Mouse (Mus musculus) hindbrain, embryonic 15.5 days (tissue): Measurements from ENCODE around the gene Samd4b. TPM values are rescaled to one million over a fixed set of nuclear protein-coding genes. Genes with fewer than 3 reads are reported as not detected.
"Not testable (repeated sequence)": the region's sequence is repeated elsewhere in the genome, so short reads cannot be mapped to it uniquely, and the experiment has no call there.

Experiments used
- ATAC-seq: fragments of 200-750 bp; cut with Nextera tagmentation; 2 replicates; pipeline ENCODE4 v1.8.0; 2017; ENCODE audit warnings: low read depth, moderate number of reproducible peaks, moderate TSS enrichment; ENCODE audit not compliant: low FRiP score
- H3K27ac ChIP-seq: fragments of 300-500 bp; sonication (generic); replicated peaks from 2 replicates; pipeline ENCODE4 v1.5.1; 2015; ENCODE audit warnings: mild to moderate bottlenecking, inconsistent platforms
- H3K27me3 ChIP-seq: fragments of 300-500 bp; sonication (generic); 2 replicates; pipeline ENCODE4 v1.6.1; 2015; ENCODE audit warnings: control low read depth, inconsistent platforms
- H3K36me3 ChIP-seq: fragments of 300-500 bp; sonication (generic); 2 replicates; pipeline ENCODE4 v1.6.1; 2015; ENCODE audit warnings: control low read depth, inconsistent platforms
- H3K4me1 ChIP-seq: fragments of 300-500 bp; sonication (generic); replicated peaks from 2 replicates; pipeline ENCODE4 v1.6.1; 2015; ENCODE audit warnings: control low read depth, inconsistent platforms
- H3K4me2 ChIP-seq: fragments of 300-500 bp; sonication (generic); 2 replicates; pipeline ENCODE4 v1.6.1; 2015; ENCODE audit warnings: moderate library complexity, mild to moderate bottlenecking, inconsistent platforms
- H3K4me3 ChIP-seq: fragments of 300-500 bp; sonication (generic); 2 replicates; pipeline ENCODE4 v1.5.1; 2015; ENCODE audit warnings: mild to moderate bottlenecking, inconsistent platforms
- H3K9ac ChIP-seq: fragments of 300-500 bp; sonication (generic); 2 replicates; pipeline ENCODE4 v1.6.1; 2015; ENCODE audit warnings: inconsistent platforms
- H3K9me3 ChIP-seq: fragments of 300-500 bp; sonication (generic); 2 replicates; pipeline ENCODE4 v1.6.1; 2016; ENCODE audit warnings: control low read depth, inconsistent platforms
- WGBS: fragments of 180-500 bp; shearing (Covaris S2); methylation state at CpG from one replicate; pipeline ENCODE4 v1.1.7; 2015; 5-methylcytosine and 5-hydroxymethylcytosine counted together
- polyA plus RNA-seq: library from polyadenylated mRNA; unstranded; fragments of >200 nt; fragmentation: Nextera tagmentation; extraction: Ambion mirVana; gene quantifications from 2 replicates; pipeline ENCODE4 v1.2.1, GENCODE M21; 2015

The Samd4b gene
- polyA plus RNA-seq, 1 experiment from 2014 or later, result 28.1 TPM

DNA sequence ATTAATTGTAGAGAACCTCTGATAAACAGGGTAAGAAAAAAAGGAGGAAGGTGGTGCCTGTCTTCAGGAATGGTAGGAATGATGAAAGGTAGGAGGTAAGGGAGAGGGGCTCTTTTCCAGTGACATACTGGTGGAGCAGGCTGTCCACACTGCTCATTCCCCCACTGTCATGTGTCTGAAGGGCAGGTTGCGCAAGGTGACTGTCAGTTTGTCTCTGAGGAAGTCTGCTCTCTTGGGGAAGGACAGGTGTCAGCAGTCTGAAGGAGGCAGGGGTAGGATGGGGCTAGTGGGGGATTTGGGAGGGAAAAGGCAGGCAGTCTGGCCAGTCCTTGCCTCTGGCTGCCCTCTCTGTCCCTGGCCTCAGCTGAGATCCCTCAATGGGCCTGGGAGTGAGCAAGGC, 196.9 kb downstream of the Samd4b start:
- Histone ChIP-seq H3K4me1 (no peaks in the 10 kb centered on the region), H3K9ac (no peak overlapping the region)
- WGBS, result 100% methylated on average over 1 of the region's 1 CpGs

GRCm38 (mm10) chr7:28398696-28399340, 199.1 kb downstream of the Samd4b start:
- no peak for ATAC-seq

More for the DNA sequence above, 196.9 kb downstream of the Samd4b start:
- Histone ChIP-seq H3K4me2 (no peak overlapping the region), H3K36me3 (peaks cover 93% of the 10 kb centered on the region), H3K4me3 (no peak overlapping the region), H3K27ac (no peak overlapping the region), H3K27me3 (no peaks in the 10 kb centered on the region), H3K9me3 (no peaks in the 10 kb centered on the region)
- ATAC-seq, result no peak

DNA sequence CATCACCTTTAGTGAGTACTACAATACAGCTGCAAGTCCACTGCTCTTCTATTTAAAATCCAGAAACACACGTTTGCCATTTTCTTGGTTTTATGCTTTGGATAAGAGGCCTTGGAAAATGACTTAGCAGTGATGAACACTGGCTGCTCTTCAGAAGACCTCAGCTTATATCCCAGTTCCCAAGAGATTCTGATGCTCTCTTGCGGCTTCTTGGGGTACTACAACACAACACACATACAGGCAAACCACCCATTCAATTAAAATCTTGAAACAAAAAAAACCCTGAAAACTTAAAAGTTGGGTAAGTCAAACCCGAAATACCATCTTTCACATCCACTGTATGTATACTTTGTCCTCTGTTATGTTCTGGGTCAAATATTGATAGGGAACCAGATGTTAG, 199.9 kb downstream of the Samd4b start:
- Histone ChIP-seq H3K9ac (no peak overlapping the region), H3K4me3 (no peak overlapping the region), H3K36me3 (peaks cover 71% of the 10 kb centered on the region), H3K4me1 (peaks cover 15% of the 10 kb centered on the region), H3K4me2 (no peak overlapping the region), H3K27ac (no peak overlapping the region), H3K9me3 (no peaks in the 10 kb centered on the region), H3K27me3 (no peaks in the 10 kb centered on the region)
- 68% methylated on average over 3 of the region's 3 CpGs for WGBS
- ATAC-seq, result no peak

More at GRCm38 (mm10) chr7:28398696-28399340, 199.1 kb downstream of the Samd4b start:
- Histone ChIP-seq H3K4me3 (no peak overlapping the region), H3K9me3 (no peaks in the 10 kb centered on the region), H3K27ac (no peak overlapping the region), H3K9ac (no peak overlapping the region), H3K27me3 (no peaks in the 10 kb centered on the region), H3K36me3 (peaks cover 80% of the 10 kb centered on the region), H3K4me1 (peaks cover 10% of the 10 kb centered on the region), H3K4me2 (no peak overlapping the region)
- 92% methylated on average over 10 of the region's 10 CpGs for WGBS

- Histone ChIP-seq H3K9me3 (no peaks in the 10 kb centered on the region), H3K9ac (no peak overlapping the region), H3K27me3 (no peaks in the 10 kb centered on the region), H3K27ac (no peak overlapping the region), H3K4me1 (peaks cover 27% of the 10 kb centered on the region), H3K4me2 (no peak overlapping the region), H3K4me3 (no peak overlapping the region), H3K36me3 (peaks cover 51% of the 10 kb centered on the region)
- no peak for ATAC-seq
- 97% methylated on average over 4 of the region's 4 CpGs for WGBS
These were observed 202.5 kb downstream of the Samd4b start for GRCm38 (mm10) chr7:28395425-28395824.

DNA sequence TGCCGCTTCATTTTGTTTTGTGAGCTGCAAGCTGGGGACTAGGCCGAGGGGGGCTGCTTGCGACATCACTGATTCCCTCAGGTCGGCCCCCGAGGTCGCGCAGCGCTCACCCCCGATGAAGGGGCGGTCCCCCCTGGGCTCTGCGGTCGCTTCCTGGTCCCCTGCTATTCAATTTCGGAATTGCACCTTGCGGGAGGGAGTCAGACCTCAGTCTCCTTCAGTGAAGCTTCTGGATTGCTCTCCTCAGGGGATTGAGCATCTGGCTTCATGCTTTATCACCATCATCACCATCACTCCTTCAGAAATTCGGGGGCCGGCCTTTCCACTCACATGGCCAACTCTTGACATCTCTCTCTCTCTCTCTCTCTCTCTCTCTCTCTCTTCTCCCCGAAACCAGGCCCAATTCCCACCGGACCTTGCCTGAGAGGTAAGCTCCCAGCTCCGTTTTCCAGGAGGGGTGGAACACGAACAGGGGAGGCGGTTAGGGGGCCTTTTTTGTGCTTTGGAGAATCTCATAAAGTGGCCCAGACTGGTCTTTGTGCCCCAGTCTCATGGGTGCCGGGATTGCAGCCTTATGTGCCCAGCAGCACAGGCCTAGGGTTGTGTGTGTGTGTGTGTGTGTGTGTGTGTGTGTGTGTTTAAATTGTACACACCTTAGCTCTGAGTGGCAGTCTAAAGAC, 204.5 kb downstream of the Samd4b start:
- peak overlapping the region; percentile 83 for H3K27ac ChIP-seq
- ATAC-seq, result no peak
- peaks cover 50% of the 10 kb centered on the region for H3K36me3 ChIP-seq
- H3K27me3 ChIP-seq, result no peaks in the 10 kb centered on the region
- peak overlapping the region; percentile 80 for H3K4me2 ChIP-seq
- 6% methylated on average over 22 of the region's 22 CpGs for WGBS
- no peaks in the 10 kb centered on the region for H3K9me3 ChIP-seq
- H3K4me1 ChIP-seq, result peaks cover 27% of the 10 kb centered on the region
- H3K9ac ChIP-seq, result peak overlapping the region; percentile 80
- H3K4me3 ChIP-seq, result peak overlapping the region; percentile 86

DNA sequence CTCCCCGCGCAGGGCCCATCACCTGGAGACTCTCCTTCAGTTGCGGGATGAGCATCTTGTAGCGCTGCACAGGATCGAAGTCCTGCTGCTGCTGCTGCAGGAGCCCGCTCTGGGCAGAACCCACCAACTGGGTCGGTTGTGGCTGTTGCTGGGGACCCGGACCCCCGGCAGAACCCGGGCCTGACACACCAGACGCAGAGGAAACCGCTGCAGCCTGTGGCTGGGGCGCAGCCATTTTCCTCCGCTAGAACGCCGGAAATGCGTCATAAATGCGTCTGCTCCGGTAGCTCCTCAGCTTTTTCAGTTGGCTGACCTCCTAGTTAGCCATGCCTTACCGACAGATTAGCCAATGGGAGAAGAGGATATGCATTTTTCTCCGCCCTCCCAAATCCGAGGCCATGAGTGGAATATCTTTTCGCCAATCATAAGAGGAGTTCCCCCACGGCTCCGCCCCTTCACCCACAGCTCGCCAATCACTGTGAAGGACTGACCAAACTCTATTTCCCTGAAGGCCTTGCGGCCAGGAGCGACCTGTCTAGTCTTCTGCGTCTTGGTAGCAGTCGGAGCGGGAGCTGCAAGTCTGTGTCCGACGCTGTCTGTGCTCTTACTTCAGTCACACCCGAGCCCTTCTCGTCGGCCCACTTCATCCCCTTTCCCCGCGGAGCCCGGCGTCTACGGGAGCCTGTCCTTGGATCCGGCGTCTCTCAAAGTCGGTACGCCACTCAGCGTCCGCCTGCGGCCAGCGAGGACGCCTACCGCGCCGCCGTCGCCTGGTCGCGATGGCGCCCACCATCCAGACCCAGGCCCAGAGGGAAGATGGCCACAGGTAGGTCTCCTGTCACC, 205.3 kb downstream of the Samd4b start, which contains the start of the genes Med29 and Paf1:
Med29 (minus strand) TSS at position 280 of the 843 bp plus-strand sequence.
Paf1 (plus strand) TSS at position 523 of the 843 bp plus-strand sequence.
- peaks cover 27% of the 10 kb centered on the region for H3K4me1 ChIP-seq
- H3K9me3 ChIP-seq, result no peaks in the 10 kb centered on the region
- peaks cover 50% of the 10 kb centered on the region for H3K36me3 ChIP-seq
- H3K4me2 ChIP-seq, result peak within 1 kb of the TSS; percentile 80
- under 1% methylated on average over 58 of the region's 58 CpGs for WGBS
- no peaks in the 10 kb centered on the region for H3K27me3 ChIP-seq
- peak; percentile 99 for ATAC-seq
- H3K27ac ChIP-seq, result peak within 1 kb of the TSS; percentile 83
- H3K4me3 ChIP-seq, result peak within 1 kb of the TSS; percentile 86
- peak within 1 kb of the TSS; percentile 80 for H3K9ac ChIP-seq

DNA sequence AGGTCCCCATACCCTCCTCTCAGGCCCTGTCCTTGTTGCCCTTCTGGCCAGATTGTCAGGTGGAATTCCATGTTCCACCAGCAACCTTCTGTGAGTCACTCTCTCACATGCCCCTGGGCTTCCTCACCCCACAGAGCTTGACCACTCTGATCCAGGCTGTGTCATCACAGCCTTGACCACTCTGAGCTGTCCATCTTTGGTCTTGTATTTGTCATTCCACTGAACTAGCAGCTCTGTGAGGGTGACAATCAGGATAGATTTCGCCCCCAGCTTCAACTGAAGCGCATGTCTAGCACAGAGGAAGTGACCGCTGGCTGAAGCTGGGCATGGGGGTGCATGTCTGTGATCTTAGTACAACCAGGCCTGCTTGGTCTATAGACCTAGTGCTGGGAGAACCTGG, 207.6 kb downstream of the Samd4b start:
- no peak overlapping the region for H3K9ac ChIP-seq
- no peak overlapping the region for H3K27ac ChIP-seq
- H3K4me3 ChIP-seq, result no peak overlapping the region
- H3K27me3 ChIP-seq, result no peaks in the 10 kb centered on the region
- H3K4me1 ChIP-seq, result peaks cover 27% of the 10 kb centered on the region
- peaks cover 35% of the 10 kb centered on the region for H3K36me3 ChIP-seq
- H3K9me3 ChIP-seq, result no peaks in the 10 kb centered on the region
- no peak for ATAC-seq
- WGBS, result 96% methylated on average over 3 of the region's 3 CpGs
- H3K4me2 ChIP-seq, result no peak overlapping the region

- not testable (repeated sequence) for H3K4me2 ChIP-seq, ATAC-seq, H3K9ac ChIP-seq, H3K27me3 ChIP-seq, H3K4me3 ChIP-seq, H3K9me3 ChIP-seq, H3K27ac ChIP-seq
- H3K4me1 ChIP-seq, result peaks cover 17% of the 10 kb centered on the region
- peaks cover 33% of the 10 kb centered on the region for H3K36me3 ChIP-seq
- 86% methylated on average over 7 of the region's 7 CpGs for WGBS
These were observed 210.6 kb downstream of the Samd4b start for GRCm38 (mm10) chr7:28387384-28387783.

- H3K27me3 ChIP-seq, H3K27ac ChIP-seq, H3K9me3 ChIP-seq, ATAC-seq, H3K4me3 ChIP-seq, H3K4me2 ChIP-seq, H3K9ac ChIP-seq: not testable (repeated sequence)
- WGBS, result 83% methylated on average over 6 of the region's 6 CpGs
- peaks cover 33% of the 10 kb centered on the region for H3K36me3 ChIP-seq
- H3K4me1 ChIP-seq, result peaks cover 18% of the 10 kb centered on the region
These were observed 211.1 kb downstream of the Samd4b start for GRCm38 (mm10) chr7:28386877-28387276.

DNA sequence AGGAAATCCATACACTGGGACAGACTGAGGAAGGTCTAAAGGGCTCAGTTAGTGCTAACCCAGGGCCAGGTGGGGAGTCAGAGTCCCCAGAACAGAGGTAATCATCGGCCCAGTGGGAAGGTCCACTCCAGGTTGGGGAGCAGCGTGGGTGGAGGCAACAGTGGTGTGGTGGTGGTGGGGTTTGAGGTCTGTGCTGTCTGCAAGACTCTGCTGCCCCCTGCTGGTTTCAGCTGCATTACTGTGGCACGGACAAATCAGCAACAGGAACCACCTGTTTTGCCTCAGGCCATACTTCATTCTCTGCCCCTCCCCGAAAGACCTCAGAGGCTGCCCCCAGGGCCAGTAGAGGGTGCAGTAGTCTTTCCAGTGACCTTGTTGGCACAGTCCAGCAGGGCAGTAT, 211.5 kb downstream of the Samd4b start:
- 27% methylated on average over 4 of the region's 4 CpGs for WGBS
- Histone ChIP-seq H3K27ac (no peak overlapping the region), H3K9me3 (no peaks in the 10 kb centered on the region), H3K4me2 (no peak overlapping the region), H3K9ac (no peak overlapping the region), H3K36me3 (peaks cover 33% of the 10 kb centered on the region), H3K27me3 (no peaks in the 10 kb centered on the region), H3K4me3 (no peak overlapping the region), H3K4me1 (peaks cover 18% of the 10 kb centered on the region)
- peak; percentile 23; the same call in 1 of the 2 replicates for ATAC-seq

DNA sequence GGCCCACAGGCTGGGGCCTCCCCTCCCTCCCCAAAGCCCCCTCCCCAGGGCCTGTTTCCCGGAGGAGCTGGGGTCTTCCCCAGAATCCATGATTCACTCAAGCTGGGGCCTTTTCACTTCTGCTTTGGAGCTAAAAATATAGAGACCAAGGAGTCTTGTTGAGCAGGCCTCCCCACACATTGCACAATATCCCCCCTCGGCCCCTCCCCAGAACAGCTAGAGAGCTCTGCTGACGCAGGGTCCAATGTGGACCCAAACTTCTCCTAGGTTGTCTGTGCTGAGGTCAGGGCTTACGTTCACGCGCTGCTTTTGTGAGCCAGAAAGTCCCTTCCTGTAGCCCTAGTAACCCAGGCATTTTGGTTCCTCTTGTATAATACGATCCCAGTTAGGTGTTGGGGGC, 211.9 kb downstream of the Samd4b start:
- Histone ChIP-seq H3K4me1 (peaks cover 17% of the 10 kb centered on the region), H3K27ac (no peak overlapping the region), H3K27me3 (no peaks in the 10 kb centered on the region), H3K9ac (no peak overlapping the region), H3K36me3 (peaks cover 33% of the 10 kb centered on the region), H3K4me3 (no peak overlapping the region), H3K9me3 (no peaks in the 10 kb centered on the region), H3K4me2 (no peak overlapping the region)
- 89% methylated on average over 7 of the region's 7 CpGs for WGBS
- no peak for ATAC-seq

DNA sequence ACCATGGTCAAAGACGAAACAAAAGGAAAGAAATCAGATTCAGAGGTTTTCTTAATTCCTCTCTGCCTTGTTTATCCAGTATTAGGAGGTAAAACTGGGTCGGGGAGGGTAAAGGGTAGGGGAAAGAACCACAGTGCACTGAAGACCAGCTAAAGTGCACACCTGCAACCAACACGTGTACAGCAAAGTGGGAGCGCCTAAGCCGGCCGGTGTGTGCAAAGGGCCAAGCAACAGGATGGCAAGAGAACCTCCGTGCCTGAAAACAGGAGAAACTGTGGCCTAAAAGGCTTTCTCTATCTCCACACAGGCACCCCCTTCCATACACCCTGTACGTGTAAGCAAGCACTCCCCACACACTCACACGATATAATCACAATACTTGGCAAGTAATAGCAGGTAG, 212.7 kb downstream of the Samd4b start:
- Histone ChIP-seq H3K27me3 (no peaks in the 10 kb centered on the region), H3K4me3 (no peak overlapping the region), H3K9ac (no peak overlapping the region), H3K4me1 (peaks cover 19% of the 10 kb centered on the region), H3K36me3 (peaks cover 26% of the 10 kb centered on the region), H3K9me3 (no peaks in the 10 kb centered on the region), H3K27ac (no peak overlapping the region), H3K4me2 (no peak overlapping the region)
- no peak for ATAC-seq
- WGBS, result 93% methylated on average over 9 of the region's 9 CpGs
